Mouse (Mus musculus): ENCODE results near the gene Fam216a. TPM values are rescaled to one million over a fixed set of nuclear protein-coding genes. Genes with fewer than 3 reads are reported as not detected.
A peak's percentile ranks its signal among the peaks of the same experiment; 100 is the strongest.

The Fam216a gene
- polyA plus RNA-seq, 1 experiment from 2014 or later = 5.3 TPM

DNA sequence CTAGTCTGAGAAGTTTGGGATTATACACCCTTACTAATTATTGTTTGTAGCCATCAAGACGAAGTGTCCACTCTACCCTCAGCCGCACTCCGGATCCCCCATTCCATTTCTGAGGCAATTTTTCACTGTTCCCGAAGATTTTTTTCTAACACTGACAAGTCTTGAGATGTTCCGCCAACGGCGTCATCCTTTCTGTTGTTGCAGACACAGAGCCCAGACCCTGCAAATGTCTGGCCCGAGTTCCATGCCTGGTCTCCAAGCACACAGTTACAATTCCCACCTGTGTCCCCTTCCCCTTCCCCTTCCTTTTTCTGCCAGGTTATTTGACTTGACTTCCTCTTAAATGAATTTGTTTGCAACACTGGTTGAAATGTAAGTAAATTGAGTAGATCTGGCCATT is 27.7 kb upstream of the Fam216a start:
- peaks cover 34% of the 10 kb centered on the region for H3K36me3 ChIP-seq (ENCODE audit: inconsistent target)
- H3K79me2 ChIP-seq (ENCODE audit: inconsistent target) = peaks cover 100% of the 10 kb centered on the region
- WGBS (ENCODE audit: missing documents) = 76% methylated on average over 7 of the region's 8 CpGs
- H3K4me3 ChIP-seq (ENCODE audit: inconsistent target) = no peak overlapping the region
- peak overlapping the region; percentile 98 for H3K27ac ChIP-seq

DNA sequence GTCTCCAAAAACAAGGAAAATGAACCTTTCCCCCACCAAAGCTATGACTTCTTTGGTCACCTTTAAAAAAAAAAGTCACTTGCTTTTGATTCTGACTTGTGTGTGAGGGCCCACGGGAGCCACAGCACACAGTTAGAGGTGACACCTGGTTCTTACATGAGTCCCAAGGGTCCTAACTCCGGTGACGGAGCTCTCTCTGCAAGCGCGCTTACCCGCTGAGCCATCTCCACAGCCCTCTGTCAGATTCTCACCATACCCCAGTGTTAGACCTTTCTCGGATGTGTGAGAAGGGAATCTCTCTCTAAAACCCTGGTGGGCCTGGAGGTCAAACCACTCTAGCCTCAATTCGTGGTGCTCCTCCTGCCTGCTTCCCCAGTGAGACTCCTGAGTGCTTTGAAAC is 25.3 kb upstream of the Fam216a start:
- H3K79me2 ChIP-seq (ENCODE audit: inconsistent target) = peaks cover 100% of the 10 kb centered on the region
- H3K36me3 ChIP-seq (ENCODE audit: inconsistent target) = peaks cover 10% of the 10 kb centered on the region
- H3K27ac ChIP-seq = peak overlapping the region; percentile 98
- 69% methylated on average over 8 of the region's 8 CpGs for WGBS (ENCODE audit: missing documents)
- peak overlapping the region; percentile 52; the same call in 1 of the 2 replicates for H3K4me3 ChIP-seq (ENCODE audit: inconsistent target)

DNA sequence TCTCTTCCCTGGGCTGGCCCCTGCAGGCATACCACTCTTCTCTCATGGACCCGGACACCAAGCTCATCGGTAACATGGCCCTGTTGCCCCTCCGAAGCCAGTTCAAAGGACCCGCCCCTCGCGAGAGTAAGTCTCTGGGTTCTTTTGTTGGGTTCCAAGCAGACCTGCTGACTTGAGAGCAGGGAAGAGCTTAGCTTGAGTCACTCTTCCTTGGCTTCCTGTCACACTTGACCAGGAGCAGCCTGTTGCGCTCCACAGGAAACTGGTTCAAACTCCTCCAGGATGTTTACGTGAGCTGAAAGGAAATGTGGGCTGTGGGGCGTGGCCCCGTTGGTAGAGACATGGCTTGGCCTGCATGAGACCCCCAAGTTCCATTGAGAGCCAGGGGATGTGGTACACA is 24.6 kb upstream of the Fam216a start:
- Histone ChIP-seq H3K4me3 (ENCODE audit: inconsistent target) (peak overlapping the region; percentile 52), H3K79me2 (ENCODE audit: inconsistent target) (peaks cover 100% of the 10 kb centered on the region), H3K36me3 (ENCODE audit: inconsistent target) (peaks cover 3% of the 10 kb centered on the region; the same call in 1 of the 2 replicates), H3K27ac (peak overlapping the region; percentile 98)
- WGBS (ENCODE audit: missing documents) = 3% methylated on average over 10 of the region's 10 CpGs

DNA sequence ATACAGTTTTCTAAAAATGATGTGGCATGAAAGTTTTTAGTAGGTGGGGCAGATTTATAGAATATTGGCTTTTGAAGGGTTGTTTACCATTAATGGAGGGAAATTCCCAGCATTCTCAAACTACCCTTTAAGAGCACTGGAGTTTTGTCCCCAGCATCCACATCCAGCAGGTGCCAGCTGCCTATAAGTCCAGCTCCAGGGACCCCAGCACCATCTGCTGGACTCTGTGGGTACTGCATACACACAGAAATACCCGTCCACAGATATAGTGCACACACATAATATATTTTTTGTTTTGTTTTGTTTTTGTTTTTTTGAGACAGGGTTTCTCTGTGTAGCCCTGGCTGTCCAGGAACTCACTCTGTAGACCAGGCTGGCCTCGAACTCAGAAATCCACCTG is 21.7 kb upstream of the Fam216a start:
- no peak overlapping the region for H3K4me3 ChIP-seq (ENCODE audit: inconsistent target)
- no peak overlapping the region for H3K27ac ChIP-seq
- peaks cover 73% of the 10 kb centered on the region for H3K79me2 ChIP-seq (ENCODE audit: inconsistent target)
- H3K36me3 ChIP-seq (ENCODE audit: inconsistent target) = no peaks in the 10 kb centered on the region
- WGBS (ENCODE audit: missing documents) = 48% methylated on average over 2 of the region's 2 CpGs

DNA sequence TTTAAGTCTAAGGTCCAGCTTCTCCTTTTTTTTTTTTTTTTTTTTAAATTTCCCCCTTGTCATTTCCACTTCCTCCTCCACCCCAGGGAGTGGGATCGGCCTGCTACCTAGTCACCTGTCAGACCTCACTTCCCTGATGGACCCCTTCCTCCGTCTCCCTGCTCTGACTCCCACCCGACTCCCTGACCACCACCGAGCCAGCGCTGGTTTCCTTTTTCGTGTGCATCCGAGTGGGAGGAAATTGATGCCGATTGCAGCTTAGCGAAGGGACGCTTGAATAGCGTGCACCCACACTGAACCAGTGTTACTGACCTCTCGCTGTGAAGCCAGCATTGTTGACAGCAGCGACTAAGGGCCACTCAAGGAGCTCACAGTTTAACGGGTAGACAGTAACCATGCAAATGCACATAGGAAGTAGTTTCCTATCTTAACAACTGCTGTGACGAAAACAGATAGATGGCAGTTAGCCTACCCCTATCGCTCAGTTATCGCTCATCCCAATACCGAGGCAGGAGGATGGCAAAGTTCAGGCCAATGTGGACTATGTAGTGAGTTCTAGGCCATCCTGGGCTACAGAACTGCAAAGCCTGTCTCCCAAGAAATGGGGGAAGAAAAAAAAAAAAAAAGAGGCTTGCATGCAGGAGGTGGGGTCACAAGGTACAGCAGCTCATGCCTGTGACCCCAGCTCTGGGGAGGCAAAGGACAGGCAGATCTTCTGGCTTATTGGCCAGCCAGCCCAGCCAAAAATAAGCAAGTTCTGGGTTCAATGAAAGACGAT is 20.3 kb upstream of the Fam216a start:
- WGBS (ENCODE audit: missing documents) = 2% methylated on average over 19 of the region's 19 CpGs
- Histone ChIP-seq H3K27ac (peak overlapping the region; percentile 96), H3K4me3 (ENCODE audit: inconsistent target) (peak overlapping the region; percentile 86), H3K79me2 (ENCODE audit: inconsistent target) (peaks cover 58% of the 10 kb centered on the region), H3K36me3 (ENCODE audit: inconsistent target) (no peaks in the 10 kb centered on the region)

DNA sequence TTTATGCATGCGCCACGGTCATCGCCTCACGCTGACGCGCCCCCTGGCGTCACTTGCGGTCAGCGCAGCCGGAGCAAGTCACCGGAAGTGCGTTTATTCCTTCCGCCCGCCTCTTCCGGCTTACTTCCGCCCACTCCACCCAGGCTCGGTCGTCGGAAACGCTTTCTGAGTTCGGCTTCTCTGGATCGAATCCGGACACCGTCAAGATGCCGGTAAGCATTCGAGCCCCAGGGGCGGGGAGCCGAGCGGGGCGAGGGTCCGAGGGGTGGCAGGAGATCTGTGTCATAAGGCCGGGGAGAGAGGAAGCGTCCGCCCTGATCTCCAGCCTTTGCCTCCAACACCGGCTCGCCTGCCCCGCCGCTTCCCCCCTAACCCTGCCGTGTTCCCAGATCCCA is 19.6 kb upstream of the Fam216a start, which contains the start of gene Arpc3:
TSS of gene Arpc3 (plus strand) at position 93 of the 395 bp plus-strand sequence.
- Histone ChIP-seq H3K27ac (peak within 1 kb of the TSS; percentile 96), H3K79me2 (ENCODE audit: inconsistent target) (peaks cover 52% of the 10 kb centered on the region), H3K36me3 (ENCODE audit: inconsistent target) (no peaks in the 10 kb centered on the region), H3K4me3 (ENCODE audit: inconsistent target) (peak within 1 kb of the TSS; percentile 86)
- WGBS (ENCODE audit: missing documents) = 2% methylated on average over 35 of the region's 39 CpGs

DNA sequence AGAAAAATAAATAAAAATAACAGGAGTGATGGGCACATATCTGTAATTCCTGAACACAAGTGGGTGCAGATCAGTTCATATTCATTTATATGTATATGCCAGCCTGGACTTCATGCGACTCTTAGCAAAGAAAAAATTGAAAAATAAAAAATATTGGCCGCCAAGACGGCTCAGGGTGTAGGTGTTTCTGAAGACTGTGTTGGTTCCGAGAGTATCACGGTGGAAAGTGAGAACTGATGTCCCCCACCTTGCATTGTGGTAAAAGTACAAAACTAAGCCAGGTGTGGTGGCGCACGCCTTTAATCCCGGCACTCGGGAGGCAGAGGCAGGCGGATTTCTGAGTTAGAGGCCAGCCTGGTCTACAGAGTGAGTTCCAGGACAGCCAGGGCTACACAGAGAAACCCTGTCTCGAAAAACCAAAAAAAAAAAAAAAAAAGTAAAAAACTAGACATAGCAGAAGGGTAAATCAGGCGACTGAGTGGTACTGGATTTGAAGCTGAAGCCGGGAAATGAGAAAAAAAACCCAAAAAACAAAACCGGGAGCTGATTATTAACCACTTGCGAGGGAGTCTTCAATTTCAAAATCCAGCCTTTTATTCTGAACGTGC is 19.1 kb upstream of the Fam216a start:
- WGBS (ENCODE audit: missing documents) = 55% methylated on average over 13 of the region's 16 CpGs
- Histone ChIP-seq H3K27ac (peak overlapping the region; percentile 96), H3K4me3 (ENCODE audit: inconsistent target) (peak overlapping the region; percentile 86; the same call in 1 of the 2 replicates), H3K79me2 (ENCODE audit: inconsistent target) (peaks cover 47% of the 10 kb centered on the region), H3K36me3 (ENCODE audit: inconsistent target) (no peaks in the 10 kb centered on the region)

DNA sequence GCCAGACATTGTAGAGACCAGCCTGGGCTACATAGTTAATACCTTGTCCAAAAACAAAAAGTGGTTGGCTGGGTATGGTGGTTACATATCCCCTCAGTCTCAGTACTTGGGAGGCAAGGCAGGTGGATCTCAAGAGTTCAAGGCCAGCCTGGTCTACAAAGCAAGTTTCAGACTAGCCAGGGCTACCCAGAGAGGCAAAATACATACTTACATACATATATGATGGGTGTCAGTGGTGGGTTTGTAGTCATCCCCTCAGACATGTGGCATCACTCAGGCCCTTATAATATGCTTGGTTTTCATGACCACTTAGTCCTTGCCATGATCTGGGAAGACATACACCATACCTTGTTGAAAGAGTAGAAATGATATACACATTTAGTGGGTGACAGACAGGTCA is 18.5 kb upstream of the Fam216a start:
- H3K79me2 ChIP-seq (ENCODE audit: inconsistent target) = peaks cover 41% of the 10 kb centered on the region
- H3K27ac ChIP-seq = no peak overlapping the region
- H3K36me3 ChIP-seq (ENCODE audit: inconsistent target) = no peaks in the 10 kb centered on the region
- no peak overlapping the region for H3K4me3 ChIP-seq (ENCODE audit: inconsistent target)

DNA sequence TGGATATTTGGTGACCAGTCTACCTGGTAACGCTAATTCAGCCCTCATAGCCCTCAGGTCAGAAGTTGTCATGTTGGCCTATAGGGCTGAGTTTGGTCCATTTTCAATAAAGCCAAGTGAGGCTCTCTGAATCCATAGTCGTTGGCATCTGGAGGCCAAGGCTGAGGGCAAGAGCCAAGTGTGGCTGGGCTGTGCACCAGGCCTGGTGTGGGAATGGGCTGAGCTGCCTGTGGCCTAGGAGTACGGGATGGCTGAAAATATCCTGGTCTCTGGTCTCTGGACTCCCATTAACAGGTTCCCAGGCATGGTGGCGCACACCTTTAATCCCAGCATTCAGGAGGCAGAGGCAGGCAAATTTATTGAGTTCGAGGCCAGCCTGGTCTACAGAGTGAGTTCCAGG is 17.8 kb upstream of the Fam216a start:
- WGBS (ENCODE audit: missing documents) = 85% methylated on average over 5 of the region's 5 CpGs
- H3K36me3 ChIP-seq (ENCODE audit: inconsistent target) = no peaks in the 10 kb centered on the region
- no peak overlapping the region for H3K4me3 ChIP-seq (ENCODE audit: inconsistent target)
- H3K79me2 ChIP-seq (ENCODE audit: inconsistent target) = peaks cover 34% of the 10 kb centered on the region
- H3K27ac ChIP-seq = no peak overlapping the region

DNA sequence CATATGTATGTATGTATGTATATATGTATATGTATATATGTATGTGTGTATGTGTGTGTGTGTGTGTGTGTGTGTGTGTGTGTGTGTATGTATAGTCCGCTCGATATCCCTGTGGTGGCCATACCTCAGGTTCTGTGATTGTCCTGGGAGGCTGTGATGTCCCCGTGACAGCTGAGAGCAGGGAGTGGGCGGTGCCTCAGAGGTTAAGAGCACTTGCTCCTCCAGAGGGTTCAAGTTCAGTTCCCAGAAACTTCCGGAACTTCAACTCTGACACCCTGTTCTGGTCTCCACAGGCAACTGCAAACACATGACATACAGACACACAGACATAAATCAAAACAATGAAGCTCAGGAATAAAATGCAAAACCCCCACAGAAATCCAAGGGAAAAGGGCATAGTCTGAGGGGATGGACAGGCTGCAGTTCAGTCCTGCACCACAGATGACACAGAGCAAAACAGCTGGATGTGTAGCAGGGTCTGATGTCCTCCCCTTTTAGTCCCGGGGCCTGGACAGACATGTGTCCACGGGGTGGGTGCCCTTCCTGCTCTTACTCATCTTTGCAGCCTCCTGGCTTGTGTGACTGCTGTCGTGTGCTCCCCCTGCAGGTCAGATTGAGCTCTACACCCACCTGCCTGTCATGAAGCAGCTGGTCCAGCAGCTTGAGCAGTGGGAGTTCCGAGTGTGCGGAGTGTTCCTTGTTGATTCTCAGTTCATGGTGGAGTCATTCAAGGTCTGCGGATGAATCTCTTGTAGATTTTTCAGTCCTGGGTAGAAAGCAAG is 7.4 kb upstream of the Fam216a start:
- Histone ChIP-seq H3K27ac (no peak overlapping the region), H3K36me3 (ENCODE audit: inconsistent target) (peaks cover 16% of the 10 kb centered on the region), H3K79me2 (ENCODE audit: inconsistent target) (no peaks in the 10 kb centered on the region), H3K4me3 (ENCODE audit: inconsistent target) (no peak overlapping the region)
- WGBS (ENCODE audit: missing documents) = 56% methylated on average over 10 of the region's 11 CpGs

DNA sequence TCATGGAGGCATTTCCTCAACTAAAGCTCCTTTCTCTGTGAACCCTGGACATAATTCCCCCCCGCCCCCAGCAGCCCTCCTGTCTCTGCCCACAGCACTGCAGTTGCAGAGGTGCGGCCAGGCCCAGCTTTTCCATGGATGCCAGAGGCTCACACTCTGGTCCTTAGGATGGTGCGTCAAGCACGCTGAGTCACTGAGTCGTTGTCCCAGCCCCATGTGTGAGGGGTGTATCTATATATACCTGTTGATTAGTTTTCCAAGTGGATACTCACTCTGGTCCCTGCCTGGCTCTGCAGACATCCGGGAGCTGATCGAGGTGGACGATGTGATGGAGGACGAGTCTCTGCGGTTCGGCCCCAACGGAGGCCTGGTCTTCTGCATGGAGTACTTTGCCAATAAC is 6.0 kb upstream of the Fam216a start:
- 96% methylated on average over 12 of the region's 12 CpGs for WGBS (ENCODE audit: missing documents)
- no peak overlapping the region for H3K27ac ChIP-seq
- no peak overlapping the region for H3K4me3 ChIP-seq (ENCODE audit: inconsistent target)
- H3K36me3 ChIP-seq (ENCODE audit: inconsistent target) = peaks cover 16% of the 10 kb centered on the region
- peaks cover 8% of the 10 kb centered on the region; the same call in 1 of the 2 replicates for H3K79me2 ChIP-seq (ENCODE audit: inconsistent target)

DNA sequence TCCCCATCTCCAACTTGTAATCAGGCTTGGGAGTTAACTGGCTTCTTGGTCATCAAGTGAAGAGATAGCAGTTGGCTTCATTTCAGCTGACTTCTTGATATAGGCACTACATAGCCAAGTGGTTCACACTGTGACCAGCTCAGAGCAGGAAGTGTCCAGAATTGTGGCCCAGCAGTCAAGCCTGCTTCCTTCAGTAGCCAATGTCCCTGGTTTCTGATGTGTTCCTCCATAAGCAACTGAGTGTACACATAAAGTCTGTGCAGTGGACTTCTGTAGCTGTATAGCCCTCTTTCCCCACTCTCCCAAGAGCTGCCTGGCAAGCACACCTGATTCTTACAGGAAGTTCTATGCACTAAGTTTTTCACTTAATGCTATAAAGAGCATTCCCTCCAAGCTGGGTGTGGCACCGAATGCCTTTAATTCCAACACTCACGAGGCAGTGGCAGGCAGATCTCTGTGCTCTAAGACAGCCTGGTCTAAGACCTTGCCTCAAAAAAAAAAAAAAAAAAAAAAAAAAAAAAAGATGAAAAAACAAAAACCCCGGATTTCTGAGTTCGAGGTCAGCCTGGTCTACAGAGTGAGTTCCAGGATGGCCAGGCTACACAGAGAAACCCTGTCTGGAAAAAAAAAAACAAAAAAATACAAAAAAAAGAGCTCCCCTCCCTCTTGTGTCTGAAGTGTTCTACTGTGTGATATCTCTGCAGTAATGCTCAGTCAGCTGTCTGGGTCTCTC is 5.1 kb upstream of the Fam216a start:
- 93% methylated on average over 4 of the region's 4 CpGs for WGBS (ENCODE audit: missing documents)
- Histone ChIP-seq H3K36me3 (ENCODE audit: inconsistent target) (peaks cover 14% of the 10 kb centered on the region), H3K79me2 (ENCODE audit: inconsistent target) (peaks cover 14% of the 10 kb centered on the region), H3K27ac (no peak overlapping the region), H3K4me3 (ENCODE audit: inconsistent target) (no peak overlapping the region)

DNA sequence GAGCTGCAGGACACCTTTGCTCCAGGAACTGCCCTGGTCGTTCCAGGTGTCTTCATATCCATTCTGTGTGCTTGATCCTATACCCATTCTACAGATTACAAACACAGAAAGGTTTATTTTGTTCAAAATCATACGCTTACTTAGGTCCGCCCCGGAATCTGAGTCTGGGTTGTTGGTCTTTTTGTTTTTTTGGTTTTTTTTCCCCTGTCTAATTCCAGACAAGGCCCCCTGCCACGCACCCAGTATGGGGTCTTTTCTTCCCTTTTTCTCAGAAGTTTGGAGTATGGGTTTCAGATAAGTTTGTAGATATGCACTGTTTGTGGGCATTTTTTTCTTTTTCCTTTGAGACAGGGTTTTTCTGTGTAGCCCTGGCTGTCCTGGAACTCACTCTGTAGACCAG is 714 bp upstream of the Fam216a start:
- 3% methylated on average over 5 of the region's 5 CpGs for WGBS (ENCODE audit: missing documents)
- H3K79me2 ChIP-seq (ENCODE audit: inconsistent target) = peaks cover 14% of the 10 kb centered on the region
- H3K36me3 ChIP-seq (ENCODE audit: inconsistent target) = peaks cover 2% of the 10 kb centered on the region; the same call in 1 of the 2 replicates
- H3K27ac ChIP-seq = peak overlapping the region; percentile 43
- H3K4me3 ChIP-seq (ENCODE audit: inconsistent target) = peak overlapping the region; percentile 80

DNA sequence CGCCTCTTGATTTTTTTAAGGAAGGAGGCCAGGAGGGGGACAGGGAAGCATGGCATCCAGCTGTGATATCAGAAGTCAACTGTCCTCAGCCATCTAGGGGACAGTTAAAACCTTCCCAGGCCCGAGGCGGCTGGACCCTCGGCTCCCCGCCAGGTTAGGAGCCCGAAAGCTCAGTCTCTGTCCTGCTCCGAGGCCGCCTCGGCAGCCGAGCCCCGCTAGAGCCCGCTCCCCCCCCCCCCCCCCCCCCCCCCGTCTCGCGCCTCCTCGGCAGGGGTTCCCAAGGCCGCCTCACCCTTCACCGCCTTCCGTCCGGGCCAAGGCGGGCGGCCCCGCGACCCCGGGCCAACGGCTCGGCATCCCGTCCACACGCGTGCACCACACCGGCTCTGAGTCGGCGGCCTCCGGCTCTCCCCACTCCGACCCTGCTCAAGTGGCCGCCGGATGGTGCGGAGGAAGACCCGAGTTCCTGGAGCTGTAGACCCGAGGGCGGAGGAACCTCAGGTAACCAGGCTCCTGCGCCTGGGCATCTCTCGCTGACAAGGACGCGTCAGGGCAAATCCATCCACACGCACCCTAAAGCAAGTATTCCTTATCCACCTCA is 473 bp downstream of the Fam216a start, which contains the start of gene Gpn3:
TSS of gene Gpn3 (plus strand) at position 286 of the 601 bp plus-strand sequence.
- Histone ChIP-seq H3K79me2 (ENCODE audit: inconsistent target) (peaks cover 14% of the 10 kb centered on the region), H3K36me3 (ENCODE audit: inconsistent target) (peaks cover 6% of the 10 kb centered on the region; the same call in 1 of the 2 replicates), H3K27ac (peak within 1 kb of the TSS; percentile 43), H3K4me3 (ENCODE audit: inconsistent target) (peak within 1 kb of the TSS; percentile 80)
- 2% methylated on average over 34 of the region's 46 CpGs for WGBS (ENCODE audit: missing documents)
